Mouse (Mus musculus) ES-E14 (cell line): ENCODE results near the gene Zfp771. TPM values are rescaled to one million over a fixed set of nuclear protein-coding genes. Genes with fewer than 3 reads are reported as not detected.

ENCODE experiments used
- DNase-seq: peaks from one replicate; pipeline ENCODE4 v3.0.0-alpha.2; 2013; ENCODE audit warnings: low read depth, low spot score
- H3K27ac ChIP-seq: 2 replicates; pipeline ENCODE4 v1.5.1; 2012; ENCODE audit warnings: low read depth, mild to moderate bottlenecking, low read length, moderate library complexity, mixed read lengths; ENCODE audit not compliant: poor library complexity, insufficient read depth, severe bottlenecking
- H3K36me3 ChIP-seq: 2 replicates; pipeline ENCODE4 v1.6.1; 2012; ENCODE audit warnings: mild to moderate bottlenecking, low read length, moderate library complexity, mixed read lengths; ENCODE audit not compliant: control insufficient read depth, poor library complexity, insufficient read depth, severe bottlenecking
- H3K4me1 ChIP-seq, 2 experiments: fragments of 150-350 bp in 1 of 2; sonication (generic) in 1 of 2; 2 replicates each; pipeline ENCODE4 v1.6.1; 2012; ENCODE audit warnings: low read length in 2 of 2, mild to moderate bottlenecking in 1 of 2, mixed read lengths in 1 of 2; ENCODE audit not compliant: control insufficient read depth in 2 of 2, insufficient read depth in 2 of 2, poor library complexity in 1 of 2
- H3K4me3 ChIP-seq, 2 experiments: fragments of 150-350 bp in 1 of 2; sonication (generic) in 1 of 2; 2 replicates each; pipeline ENCODE4 v1.5.1; 2012; ENCODE audit warnings: low read length in 2 of 2, low read depth in 1 of 2, mild to moderate bottlenecking in 1 of 2, mixed read lengths in 1 of 2; ENCODE audit not compliant: insufficient read depth in 1 of 2, poor library complexity in 1 of 2, severe bottlenecking in 1 of 2
- H3K9ac ChIP-seq: 2 replicates; pipeline ENCODE4 v1.6.1; 2012; ENCODE audit warnings: low read depth, mild to moderate bottlenecking, low read length, mixed read lengths; ENCODE audit not compliant: poor library complexity, insufficient read depth, severe bottlenecking
- H3K9me3 ChIP-seq: fragments of 150-350 bp; sonication (generic); 2 replicates; pipeline ENCODE4 v1.6.1; 2012; ENCODE audit warnings: low read depth, mild to moderate bottlenecking, low read length; ENCODE audit not compliant: control insufficient read depth, insufficient read depth
- CHD2 ChIP-seq: IDR thresholded peaks from 2 replicates; pipeline ENCODE4 v1.6.1; 2014; ENCODE audit warnings: mild to moderate bottlenecking, low read depth, low read length, inconsistent platforms
- HCFC1 ChIP-seq: IDR thresholded peaks from 2 replicates; pipeline ENCODE4 v1.6.1; 2012; ENCODE audit warnings: low read length, inconsistent platforms, borderline replicate concordance; ENCODE audit not compliant: insufficient read depth
- MAFK ChIP-seq: IDR thresholded peaks from 2 replicates; pipeline ENCODE4 v1.6.1; 2014; ENCODE audit warnings: mild to moderate bottlenecking, low read depth, low read length, inconsistent platforms; ENCODE audit not compliant: insufficient read depth
- ZC3H11A ChIP-seq: IDR thresholded peaks from 2 replicates; pipeline ENCODE4 v1.6.1; 2012; ENCODE audit warnings: low read depth, mild to moderate bottlenecking, inconsistent platforms, low read length, borderline replicate concordance
- ZNF384 ChIP-seq: IDR thresholded peaks from 2 replicates; pipeline ENCODE4 v1.6.1; 2012; ENCODE audit warnings: low read depth, low read length, inconsistent platforms
- in situ Hi-C, 2 experiments: fragments of 600-800 bp; cut with MboI; formaldehyde crosslinking; loops; one replicate each; pipeline ENCODE4 v1.15.1; 2025; ENCODE audit warnings: low sequenced_read_pairs in 2 of 2, inconsistent platforms in 1 of 2; ENCODE audit not compliant: unreplicated experiment in 2 of 2
- total RNA-seq: library from RNA; depleted of rRNA; stranded (reverse); fragments of 300-350 nt; gene quantifications from 2 replicates; pipeline ENCODE4 v1.2.3, GENCODE M21; 2012

The Zfp771 gene
- total RNA-seq, 1 experiment: 21.6 TPM

DNA sequence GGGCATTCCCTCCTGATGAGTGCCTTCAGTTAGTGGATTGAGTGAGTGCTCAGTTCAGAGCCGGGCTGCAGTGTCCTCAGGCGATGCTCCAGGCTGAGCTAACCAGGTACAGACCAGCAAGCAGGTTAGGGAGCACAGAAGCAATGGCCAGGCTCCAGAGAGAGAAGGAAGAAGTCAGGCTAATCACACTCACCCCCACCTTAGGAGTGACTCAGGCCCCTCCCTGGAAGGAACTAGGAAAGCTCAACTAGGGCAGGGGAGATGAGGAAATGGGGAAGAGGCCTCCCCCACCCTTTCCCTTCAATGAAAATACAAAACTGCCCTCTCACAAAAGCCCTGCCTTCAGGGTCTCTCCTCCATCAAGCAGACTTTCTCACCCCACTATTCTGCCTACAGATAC lies 37.5 kb upstream of the Zfp771 start:
- peak overlapping the region; percentile 97 for H3K9ac ChIP-seq
- in situ Hi-C loops: no loop called here
- TF ChIP-seq CHD2: no peak
- no peak for TF ChIP-seq ZC3H11A
- no peak for TF ChIP-seq HCFC1
- TF ChIP-seq ZNF384: no peak
- TF ChIP-seq MAFK: no peak
- 0 out of 2 replicates have a peak overlapping the region, but pooled peaks have one; percentile 8 for H3K27ac ChIP-seq
- H3K4me1 ChIP-seq: peaks cover 6 to 24% of the 10 kb centered on the region in 2 experiments
- peak overlapping the region; percentile 93 to 94 for H3K4me3 ChIP-seq
- no peak for DNase-seq
- H3K36me3 ChIP-seq: peaks cover 20% of the 10 kb centered on the region
- H3K9me3 ChIP-seq: no peaks in the 10 kb centered on the region

DNA sequence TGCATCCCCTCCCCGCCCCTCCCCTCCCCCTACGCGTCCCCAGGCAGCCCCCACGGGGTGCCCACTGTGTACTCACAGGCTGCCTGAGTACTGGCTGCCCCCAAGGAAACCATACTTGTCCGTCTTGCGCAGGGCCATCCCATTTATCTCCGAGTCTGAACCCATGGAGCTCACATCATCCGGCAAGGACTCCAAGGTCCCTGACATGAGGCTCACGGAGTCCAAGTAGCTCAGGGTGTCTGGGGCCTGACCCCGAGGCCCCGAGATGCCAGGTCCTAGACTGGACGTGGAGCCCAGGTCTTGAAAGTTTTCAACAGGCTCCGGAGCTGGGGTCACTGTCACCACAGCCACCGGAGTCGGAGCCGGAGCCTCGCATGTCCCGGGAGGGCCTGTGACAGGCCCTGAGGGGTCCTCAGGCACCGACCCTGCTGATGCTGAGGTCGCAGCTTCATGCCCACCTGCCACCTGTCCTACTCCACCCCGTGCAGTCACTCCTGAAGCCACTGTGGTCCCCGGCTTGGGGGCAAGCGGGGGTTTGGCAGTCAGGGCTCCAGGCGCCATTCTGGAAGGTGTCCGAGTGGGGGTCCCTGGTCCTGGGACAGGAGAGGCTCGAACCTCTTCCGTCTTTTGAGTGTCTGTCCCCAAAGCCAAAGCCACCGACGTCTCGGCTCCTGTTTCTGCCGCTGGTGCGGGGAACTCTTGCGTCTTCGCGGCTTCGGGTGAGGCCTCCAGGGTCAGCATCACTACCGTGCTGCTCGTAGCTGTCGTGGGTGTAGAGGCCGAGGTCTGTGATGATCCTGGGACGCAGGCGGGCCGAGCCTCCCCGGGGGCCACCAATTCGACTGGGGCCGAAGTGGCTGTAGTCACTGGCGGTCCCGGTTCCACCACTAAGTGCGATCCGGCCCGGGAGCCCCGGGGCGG lies 36.4 kb upstream of the Zfp771 start:
- Histone ChIP-seq H3K4me1 (peaks cover 6 to 24% of the 10 kb centered on the region in 2 experiments; a peak in 3 of 4 replicates), H3K36me3 (peaks cover 16% of the 10 kb centered on the region), H3K4me3 (peak overlapping the region; percentile 93 to 94), H3K9ac (peak overlapping the region; percentile 97), H3K27ac (peak overlapping the region; percentile 85), H3K9me3 (no peaks in the 10 kb centered on the region)
- in situ Hi-C loops: no loop called here
- no peak for DNase-seq
- no peak for TF ChIP-seq ZC3H11A
- no peak for TF ChIP-seq HCFC1
- TF ChIP-seq CHD2: no peak
- no peak for TF ChIP-seq ZNF384
- TF ChIP-seq MAFK: no peak

DNA sequence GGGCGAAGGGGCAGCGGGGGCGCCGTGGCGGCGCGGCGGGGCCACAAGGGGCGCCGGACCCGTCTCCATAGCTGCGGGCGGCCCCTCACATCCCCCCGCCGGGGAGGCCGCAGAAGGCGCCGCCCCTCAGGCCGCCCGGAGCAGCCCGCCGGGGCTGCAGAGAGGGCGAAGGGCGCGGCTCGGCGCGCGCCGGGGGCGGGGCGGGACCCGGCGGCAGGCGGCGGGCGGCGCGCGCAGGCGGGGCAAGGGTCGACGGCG lies 35.9 kb upstream of the Zfp771 start, which contains the start of gene Tbc1d10b:
TSS of gene Tbc1d10b (minus strand) at position 174 of the 258 bp plus-strand sequence.
- peak within 1 kb of the TSS; percentile 93 to 94 for H3K4me3 ChIP-seq
- H3K27ac ChIP-seq: peak within 1 kb of the TSS; percentile 85
- H3K9ac ChIP-seq: peak within 1 kb of the TSS; percentile 97
- TF ChIP-seq HCFC1 (no peak), MAFK (no peak), ZNF384 (no peak), CHD2 (no peak), ZC3H11A (no peak)
- no peaks in the 10 kb centered on the region for H3K9me3 ChIP-seq
- in situ Hi-C loops: no loop called here
- peaks cover 11% of the 10 kb centered on the region for H3K36me3 ChIP-seq
- DNase-seq: no peak
- peaks cover 9 to 27% of the 10 kb centered on the region in 2 experiments for H3K4me1 ChIP-seq

DNA sequence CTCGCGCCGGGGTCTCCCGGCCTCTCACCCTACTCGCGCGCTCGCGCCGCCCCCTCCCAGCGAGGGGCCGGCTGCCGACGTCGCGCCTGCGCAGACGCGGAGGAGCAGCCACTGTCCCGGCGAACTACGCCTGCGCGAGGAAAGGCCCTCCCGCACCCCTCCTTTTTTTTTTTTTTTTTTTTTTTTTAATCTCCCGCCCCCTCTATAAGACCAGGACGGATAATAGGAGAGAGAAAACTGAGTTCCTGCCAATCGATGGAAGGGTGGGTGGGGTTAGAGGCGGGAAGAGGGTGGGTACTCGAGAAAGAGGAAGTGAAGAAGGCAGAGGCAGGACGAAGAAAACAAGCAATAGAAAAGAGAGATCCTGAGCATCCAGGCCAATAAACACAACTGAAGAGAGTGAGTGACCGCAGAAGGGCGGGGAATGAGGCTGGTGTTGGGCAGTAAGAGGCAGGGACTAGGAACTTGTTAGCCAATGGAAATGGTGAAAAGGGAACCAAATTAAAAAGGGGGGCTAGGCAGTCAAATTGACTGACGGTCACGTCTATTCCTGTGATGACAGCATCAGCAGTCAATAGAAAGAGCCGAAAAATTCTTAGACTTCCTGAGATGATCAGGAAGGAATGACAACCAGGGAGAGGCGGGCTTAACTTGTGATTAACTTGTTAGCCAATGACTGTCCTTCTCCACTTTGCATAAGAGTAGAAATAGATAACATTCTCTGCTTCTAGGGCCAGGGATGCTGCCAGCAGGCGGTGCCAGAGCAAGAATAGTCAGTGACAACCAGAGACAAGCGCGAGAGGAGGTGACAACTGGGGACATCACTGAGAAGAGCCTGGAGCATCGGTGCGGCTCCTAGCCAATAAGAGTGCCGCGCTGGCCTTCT lies 35.3 kb upstream of the Zfp771 start, which contains the start of gene Mylpf:
TSS of gene Mylpf (plus strand) at position 338 of the 886 bp plus-strand sequence.
- H3K9me3 ChIP-seq: no peaks in the 10 kb centered on the region
- TF ChIP-seq ZNF384 (peak; percentile 99), CHD2 (peak; percentile 75), HCFC1 (no peak), ZC3H11A (no peak), MAFK (no peak)
- in situ Hi-C loops: no loop called here
- peak within 1 kb of the TSS; percentile 85 for H3K27ac ChIP-seq
- H3K4me3 ChIP-seq: peak within 1 kb of the TSS; percentile 93 to 94
- H3K9ac ChIP-seq: peak within 1 kb of the TSS; percentile 97
- H3K4me1 ChIP-seq: peaks cover 11 to 24% of the 10 kb centered on the region in 2 experiments
- DNase-seq: peak; percentile 97
- H3K36me3 ChIP-seq: peaks cover 7% of the 10 kb centered on the region
